Mouse (Mus musculus): ENCODE data around the gene Cxadr. TPM values are rescaled to one million over a fixed set of nuclear protein-coding genes. Genes with fewer than 3 reads are reported as not detected.

The Cxadr gene
- total and polyA plus RNA-seq, 2 experiments from 2014 or later: 23.3 to 37.1 TPM

GRCm38 (mm10) chr16:78306606-78307005 is 5.3 kb downstream of the Cxadr start:
- Histone ChIP-seq H3K36me3 (replicated peaks; ENCODE audit: control insufficient read depth, insufficient read depth, low read length) (no peaks in the 10 kb centered on the region), H3K4me3 (ENCODE audit: low read depth, low read length) (no peak overlapping the region), H3K27me3 (ENCODE audit: control insufficient read depth, insufficient read depth, low read length) (no peaks in the 10 kb centered on the region), H3K9me3 (replicated peaks; ENCODE audit: control insufficient read depth, low read length) (no peaks in the 10 kb centered on the region), H3K9ac (replicated peaks; ENCODE audit: low read depth, low read length) (no peak overlapping the region), H3K4me1 (ENCODE audit: control insufficient read depth, insufficient read depth) (peaks cover 11% of the 10 kb centered on the region), H3K27ac (ENCODE audit: low read depth) (no peak overlapping the region), H3K4me2 (ENCODE audit: low read depth, low read length) (no peak overlapping the region)
- ATAC-seq (ENCODE audit: insufficient read depth, low read depth) (no peak), DNase-seq (ENCODE audit: low spot score) (no peak)
- WGBS: 77% methylated on average over 8 of the region's 8 CpGs
- TF ChIP-seq CTCF (IDR thresholded peaks at IDR 0.05; ENCODE audit: low read depth) (no peak), EP300 (IDR thresholded peaks at IDR 0.05; ENCODE audit: low read depth) (no peak)

GRCm38 (mm10) chr16:78307476-78308192 is 6.3 kb downstream of the Cxadr start:
- no peak for ATAC-seq (ENCODE audit: insufficient read depth, low read depth)
- 77% methylated on average over 16 of the region's 16 CpGs for WGBS

GRCm38 (mm10) chr16:78309258-78309657 is 8.0 kb downstream of the Cxadr start:
- no peak overlapping the region for H3K4me3 ChIP-seq (ENCODE audit: low read depth, low read length)
- no peaks in the 10 kb centered on the region for H3K36me3 ChIP-seq (replicated peaks; ENCODE audit: control insufficient read depth, insufficient read depth, low read length)
- ATAC-seq (ENCODE audit: insufficient read depth, low read depth): no peak
- H3K9ac ChIP-seq (replicated peaks; ENCODE audit: low read depth, low read length): no peak overlapping the region
- H3K4me1 ChIP-seq (ENCODE audit: control insufficient read depth, insufficient read depth): peaks cover 24% of the 10 kb centered on the region
- no peak for TF ChIP-seq CTCF (IDR thresholded peaks at IDR 0.05; ENCODE audit: low read depth)
- TF ChIP-seq EP300 (IDR thresholded peaks at IDR 0.05; ENCODE audit: low read depth): no peak
- 54% methylated on average over 6 of the region's 6 CpGs for WGBS
- no peaks in the 10 kb centered on the region for H3K9me3 ChIP-seq (replicated peaks; ENCODE audit: control insufficient read depth, low read length)
- no peak overlapping the region for H3K4me2 ChIP-seq (ENCODE audit: low read depth, low read length)
- no peak for DNase-seq (ENCODE audit: low spot score)
- no peaks in the 10 kb centered on the region for H3K27me3 ChIP-seq (ENCODE audit: control insufficient read depth, insufficient read depth, low read length)
- no peak overlapping the region for H3K27ac ChIP-seq (ENCODE audit: low read depth)

More at GRCm38 (mm10) chr16:78307476-78308192, 6.3 kb downstream of the Cxadr start:
- Histone ChIP-seq H3K4me1 (ENCODE audit: control insufficient read depth, insufficient read depth) (peaks cover 11% of the 10 kb centered on the region), H3K27me3 (ENCODE audit: control insufficient read depth, insufficient read depth, low read length) (no peaks in the 10 kb centered on the region), H3K36me3 (replicated peaks; ENCODE audit: control insufficient read depth, insufficient read depth, low read length) (no peaks in the 10 kb centered on the region), H3K4me2 (ENCODE audit: low read depth, low read length) (no peak overlapping the region), H3K27ac (ENCODE audit: low read depth) (no peak overlapping the region), H3K9me3 (replicated peaks; ENCODE audit: control insufficient read depth, low read length) (no peaks in the 10 kb centered on the region), H3K9ac (replicated peaks; ENCODE audit: low read depth, low read length) (no peak overlapping the region), H3K4me3 (ENCODE audit: low read depth, low read length) (no peak overlapping the region)
- no peak for DNase-seq (ENCODE audit: low spot score)
- TF ChIP-seq EP300 (IDR thresholded peaks at IDR 0.05; ENCODE audit: low read depth) (no peak), CTCF (IDR thresholded peaks at IDR 0.05; ENCODE audit: low read depth) (no peak)

GRCm38 (mm10) chr16:78313135-78313887 is 12.0 kb downstream of the Cxadr start:
- Histone ChIP-seq H3K4me1 (ENCODE audit: control insufficient read depth, insufficient read depth) (peaks cover 19% of the 10 kb centered on the region), H3K9me3 (replicated peaks; ENCODE audit: control insufficient read depth, low read length) (no peaks in the 10 kb centered on the region), H3K27ac (ENCODE audit: low read depth) (peak overlapping the region; percentile 47), H3K4me2 (ENCODE audit: low read depth, low read length) (peak overlapping the region; percentile 43), H3K36me3 (replicated peaks; ENCODE audit: control insufficient read depth, insufficient read depth, low read length) (no peaks in the 10 kb centered on the region), H3K27me3 (ENCODE audit: control insufficient read depth, insufficient read depth, low read length) (no peaks in the 10 kb centered on the region), H3K9ac (replicated peaks; ENCODE audit: low read depth, low read length) (0 out of 2 replicates have a peak overlapping the region, but pooled peaks have one; percentile 17), H3K4me3 (ENCODE audit: low read depth, low read length) (0 out of 2 replicates have a peak overlapping the region, but pooled peaks have one; percentile 3)
- WGBS: 36% methylated on average over 16 of the region's 16 CpGs
- no peak for DNase-seq (ENCODE audit: low spot score)
- no peak for ATAC-seq (ENCODE audit: insufficient read depth, low read depth)
- TF ChIP-seq CTCF (IDR thresholded peaks at IDR 0.05; ENCODE audit: low read depth) (no peak), EP300 (IDR thresholded peaks at IDR 0.05; ENCODE audit: low read depth) (no peak)

- 42% methylated on average over 6 of the region's 6 CpGs for WGBS
- peak overlapping the region; percentile 47 for H3K27ac ChIP-seq (ENCODE audit: low read depth)
- H3K9ac ChIP-seq (replicated peaks; ENCODE audit: low read depth, low read length): 0 out of 2 replicates have a peak overlapping the region, but pooled peaks have one; percentile 17
- H3K9me3 ChIP-seq (replicated peaks; ENCODE audit: control insufficient read depth, low read length): no peaks in the 10 kb centered on the region
- no peak for ATAC-seq (ENCODE audit: insufficient read depth, low read depth)
- no peak for DNase-seq (ENCODE audit: low spot score)
- no peaks in the 10 kb centered on the region for H3K36me3 ChIP-seq (replicated peaks; ENCODE audit: control insufficient read depth, insufficient read depth, low read length)
- peak overlapping the region; percentile 43 for H3K4me2 ChIP-seq (ENCODE audit: low read depth, low read length)
- H3K27me3 ChIP-seq (ENCODE audit: control insufficient read depth, insufficient read depth, low read length): no peaks in the 10 kb centered on the region
- H3K4me1 ChIP-seq (ENCODE audit: control insufficient read depth, insufficient read depth): peaks cover 24% of the 10 kb centered on the region
- H3K4me3 ChIP-seq (ENCODE audit: low read depth, low read length): 0 out of 2 replicates have a peak overlapping the region, but pooled peaks have one; percentile 3
- TF ChIP-seq CTCF (IDR thresholded peaks at IDR 0.05; ENCODE audit: low read depth): no peak
- TF ChIP-seq EP300 (IDR thresholded peaks at IDR 0.05; ENCODE audit: low read depth): no peak
These were observed 12.7 kb downstream of the Cxadr start for GRCm38 (mm10) chr16:78314026-78314425.

Data from heart, postnatal 0 days (tissue).